Mouse (Mus musculus): ENCODE data around the gene Galnt5.
A peak's percentile ranks its signal among the peaks of the same experiment; 100 is the strongest.

Gene Galnt5

GRCm38 (mm10) chr2:57997752-57998430 lies at the start of gene Galnt5:
TSS of gene Galnt5 (plus strand) at chr2:57997884.
- DNase-seq (ENCODE audit: low spot score) = no peak

GRCm38 (mm10) chr2:57951620-57952019 lies 46.1 kb upstream of the Galnt5 start:
- no peak for DNase-seq (ENCODE audit: low spot score)

GRCm38 (mm10) chr2:57960786-57961185 lies 36.9 kb upstream of the Galnt5 start:
- DNase-seq (ENCODE audit: low spot score) = no peak

DNA sequence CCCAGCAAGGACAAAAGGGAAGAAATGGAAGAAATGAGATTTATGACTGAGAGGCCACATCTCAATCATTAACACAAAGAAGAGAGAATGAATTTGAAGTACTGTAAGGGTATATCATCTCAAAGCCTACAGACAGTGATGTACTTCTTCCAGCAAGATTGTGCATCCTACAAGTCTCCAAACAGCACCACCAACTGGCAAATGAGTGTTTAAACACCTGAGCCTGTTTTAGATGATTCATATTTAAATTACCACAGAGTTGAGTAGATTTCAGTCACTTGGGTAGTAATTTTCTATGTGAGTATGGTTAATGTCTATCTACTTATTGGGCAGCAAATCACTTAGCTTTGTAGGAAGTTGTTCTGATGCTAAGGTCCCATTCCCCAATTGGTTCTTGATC lies 15.4 kb upstream of the Galnt5 start:
- no peak for DNase-seq (ENCODE audit: low spot score)

GRCm38 (mm10) chr2:57991084-57991483 lies 6.6 kb upstream of the Galnt5 start:
- no peak for DNase-seq (ENCODE audit: low spot score)

- DNase-seq (ENCODE audit: low spot score) = no peak
Observed at GRCm38 (mm10) chr2:58001497-58001896, 3.8 kb downstream of the Galnt5 start.

DNA sequence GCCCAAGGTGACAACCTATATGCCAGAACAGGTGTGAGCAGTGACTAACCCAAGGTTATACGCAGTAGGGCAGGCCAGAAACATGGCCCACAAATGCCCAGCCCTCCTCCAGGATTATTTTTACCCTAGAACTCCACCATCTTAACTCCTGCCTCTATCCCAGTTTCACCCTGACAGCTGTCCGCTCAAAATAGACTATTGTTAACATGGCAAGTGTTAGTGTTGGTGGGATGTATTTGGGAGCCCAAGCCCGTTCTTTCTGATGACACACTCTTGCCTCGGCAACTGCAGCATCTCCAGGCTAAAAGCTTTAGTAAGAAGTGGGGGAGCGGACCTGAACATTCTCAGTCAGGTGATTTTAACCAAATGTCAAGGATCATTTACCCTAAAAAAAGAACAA lies 9.4 kb downstream of the Galnt5 start:
- DNase-seq (ENCODE audit: low spot score) = no peak

GRCm38 (mm10) chr2:58023556-58023955 lies 25.9 kb downstream of the Galnt5 start:
- no peak for DNase-seq (ENCODE audit: low spot score)

GRCm38 (mm10) chr2:58026740-58027139 lies 29.1 kb downstream of the Galnt5 start:
- DNase-seq (ENCODE audit: low spot score) = no peak

- DNase-seq (ENCODE audit: low spot score) = no peak
Observed at GRCm38 (mm10) chr2:58029404-58029803, 31.7 kb downstream of the Galnt5 start.

GRCm38 (mm10) chr2:58031431-58031830 lies 33.7 kb downstream of the Galnt5 start:
- no peak for DNase-seq (ENCODE audit: low spot score)

DNA sequence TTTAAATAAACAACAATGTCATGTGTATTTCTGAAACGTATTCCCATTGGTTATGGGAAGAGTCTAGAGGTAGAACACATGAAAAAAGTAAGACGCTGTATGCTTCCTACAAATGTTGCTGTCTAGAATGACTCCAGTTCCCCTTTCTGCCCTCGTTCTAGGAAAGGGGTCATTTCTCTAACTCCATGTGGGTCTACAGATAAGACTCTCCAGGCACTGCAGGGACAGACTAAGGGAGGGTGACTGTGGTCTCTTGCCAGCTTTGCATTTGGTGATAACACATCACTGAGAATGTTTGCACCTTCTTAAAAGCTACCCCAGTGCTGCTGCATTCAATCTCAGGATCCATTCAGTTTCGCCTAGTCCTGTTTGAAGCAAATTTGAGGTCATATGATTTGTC lies 38.0 kb downstream of the Galnt5 start:
- DNase-seq (ENCODE audit: low spot score) = no peak

- DNase-seq (ENCODE audit: low spot score) = no peak
Observed at GRCm38 (mm10) chr2:58036926-58037325, 39.2 kb downstream of the Galnt5 start.

DNA sequence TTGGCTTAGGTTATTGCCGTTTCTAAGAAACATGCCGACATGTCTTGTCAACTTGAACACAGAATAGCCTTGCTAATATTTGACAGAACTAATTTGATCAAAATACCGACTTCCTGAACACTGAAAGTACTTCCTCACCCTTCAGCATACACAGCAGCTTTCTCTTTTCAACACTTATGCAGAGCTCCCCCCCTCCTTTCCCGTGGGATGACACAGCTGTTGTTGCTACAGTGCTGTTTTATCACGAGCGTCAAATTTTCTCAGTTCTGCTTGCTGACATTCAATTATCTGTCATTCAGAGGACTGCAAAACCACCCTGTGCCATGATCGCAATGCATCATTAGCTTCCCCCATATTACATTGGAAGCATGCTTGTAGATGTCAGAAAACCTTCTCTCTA lies 44.2 kb downstream of the Galnt5 start:
- no peak for DNase-seq (ENCODE audit: low spot score)

DNA sequence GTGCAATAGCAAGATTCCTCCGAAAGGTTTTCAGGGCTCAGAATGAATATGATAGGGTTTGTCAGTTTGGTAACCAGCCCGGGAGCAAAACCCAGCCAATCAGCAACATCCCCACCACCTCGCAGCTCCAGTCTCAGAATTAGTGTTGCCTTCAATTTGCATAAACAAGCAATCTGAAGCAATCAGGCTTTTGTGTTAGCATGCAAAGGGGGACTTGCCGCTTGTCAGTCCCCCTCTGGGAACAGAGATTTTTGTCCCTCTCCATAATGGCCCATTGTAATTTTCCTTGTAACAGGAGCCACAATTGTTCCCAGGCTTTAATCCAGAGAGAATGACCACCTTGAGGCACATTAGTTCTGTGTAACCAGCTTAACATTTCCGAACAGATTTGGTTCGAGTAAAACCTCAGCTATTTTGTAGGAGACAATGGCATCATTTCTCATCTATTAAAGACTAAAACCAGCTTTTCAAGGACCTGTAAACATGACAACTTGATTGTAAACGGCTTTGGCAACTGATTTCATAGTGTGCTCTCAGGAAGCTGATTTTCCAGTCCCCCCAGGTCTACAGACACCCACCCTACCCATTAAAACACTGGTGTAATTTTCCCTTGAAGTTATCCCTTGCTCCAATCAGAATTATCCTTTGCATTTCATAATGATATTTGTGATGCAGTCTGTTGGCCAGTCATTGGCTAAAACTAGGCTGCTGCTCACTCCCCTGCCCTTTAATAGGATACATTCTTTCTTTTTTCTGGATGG lies 55.3 kb downstream of the Galnt5 start, which contains the start of gene Ermn:
Gene Ermn (minus strand): TSS at position 44 of the 761 bp plus-strand sequence.
- DNase-seq (ENCODE audit: low spot score) = no peak

GRCm38 (mm10) chr2:58055383-58055782 lies 57.7 kb downstream of the Galnt5 start:
- DNase-seq (ENCODE audit: low spot score) = peak; percentile 48

DNA sequence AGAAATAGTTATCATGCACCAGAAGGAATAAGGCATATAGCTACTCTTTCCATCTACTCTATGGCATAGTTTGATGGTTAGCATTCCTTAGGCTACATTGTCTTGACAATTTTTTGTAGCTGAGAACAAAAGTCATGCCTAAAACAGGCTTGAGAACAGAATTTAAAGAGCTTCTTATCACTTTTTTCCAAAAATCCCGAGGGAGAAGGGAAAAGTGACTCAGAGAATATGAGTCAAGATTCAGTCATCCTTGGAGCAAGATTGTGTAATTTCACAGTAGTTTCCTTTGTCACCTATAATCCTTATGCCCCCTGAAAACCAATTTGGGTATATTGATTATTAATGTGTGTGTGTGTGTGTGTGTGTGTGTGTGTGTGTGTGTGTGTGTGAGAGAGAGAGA lies 82.2 kb downstream of the Galnt5 start:
- no peak for DNase-seq (ENCODE audit: low spot score)

GRCm38 (mm10) chr2:58086420-58086819 lies 88.7 kb downstream of the Galnt5 start:
- DNase-seq (ENCODE audit: low spot score) = no peak

- no peak for DNase-seq (ENCODE audit: low spot score)
Observed at GRCm38 (mm10) chr2:58094818-58095217, 97.1 kb downstream of the Galnt5 start.

Measured in urinary bladder, postnatal 25 days (tissue).